Mouse (Mus musculus) G1E (cell line): Measurements from ENCODE around the gene Armc9.

Experiments
- CTCF ChIP-seq: IDR thresholded peaks from 2 replicates; pipeline ENCODE4 v1.5.1; 2012; ENCODE audit warnings: low read depth, low read length, inconsistent platforms, mixed read lengths
- GATA2 ChIP-seq: IDR thresholded peaks from 2 replicates; pipeline ENCODE4 v1.6.1; 2012; ENCODE audit warnings: low read depth, low read length, inconsistent platforms, borderline replicate concordance

DNA sequence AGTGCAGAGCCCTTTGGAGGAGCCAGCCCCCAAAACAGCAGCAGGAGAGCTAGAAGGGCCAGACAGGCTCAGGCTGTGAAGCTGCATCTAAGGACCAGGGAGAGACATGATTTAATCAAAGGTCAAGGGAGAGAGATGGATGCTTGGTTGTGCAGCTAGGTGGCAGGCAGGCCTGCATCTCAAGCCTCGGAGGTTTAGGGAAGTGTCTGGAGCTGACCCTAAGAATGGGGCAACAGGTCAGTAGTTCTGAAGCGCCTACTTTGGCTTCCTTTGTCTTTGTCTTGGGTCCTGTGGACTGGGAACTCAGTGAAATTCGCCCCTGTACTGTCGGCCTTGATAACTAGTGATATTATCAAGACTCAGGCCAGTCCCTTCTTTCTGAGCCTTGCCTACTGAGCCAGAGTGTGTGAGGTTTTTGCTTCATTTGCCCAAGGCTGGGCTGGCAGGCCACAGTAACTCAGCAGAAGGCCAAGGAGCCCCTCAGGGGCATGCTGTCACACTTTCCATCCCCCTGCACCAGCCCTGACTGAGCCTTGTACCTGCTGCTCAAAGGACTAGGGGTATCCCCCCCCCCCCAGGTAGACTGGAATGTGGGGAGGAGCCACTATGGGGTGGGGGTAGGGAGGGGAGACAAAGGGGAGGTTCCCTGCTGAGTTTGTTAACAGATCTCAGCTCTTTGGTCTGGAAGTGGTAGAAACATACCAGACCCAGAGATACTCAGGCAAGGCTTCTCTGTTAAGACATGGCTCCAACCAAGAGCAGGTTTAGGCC is 153.5 kb downstream of the Armc9 start:
- TF ChIP-seq CTCF (no peak), GATA2 (no peak)
